Mouse (Mus musculus) urinary bladder, postnatal 25 days (tissue): ENCODE results near the gene Ccdc42.
A peak's percentile ranks its signal among the peaks of the same experiment; 100 is the strongest.

ENCODE experiments used
- DNase-seq: peaks from one replicate; pipeline ENCODE4 v3.0.0; 2022; ENCODE audit warnings: low spot score

Ccdc42 gene

GRCm38 (mm10) chr11:68586721-68587120 lies at the start of gene Ccdc42:
Gene Ccdc42, plus strand, starts transcription at chr11:68587021.
- no peak for DNase-seq

DNA sequence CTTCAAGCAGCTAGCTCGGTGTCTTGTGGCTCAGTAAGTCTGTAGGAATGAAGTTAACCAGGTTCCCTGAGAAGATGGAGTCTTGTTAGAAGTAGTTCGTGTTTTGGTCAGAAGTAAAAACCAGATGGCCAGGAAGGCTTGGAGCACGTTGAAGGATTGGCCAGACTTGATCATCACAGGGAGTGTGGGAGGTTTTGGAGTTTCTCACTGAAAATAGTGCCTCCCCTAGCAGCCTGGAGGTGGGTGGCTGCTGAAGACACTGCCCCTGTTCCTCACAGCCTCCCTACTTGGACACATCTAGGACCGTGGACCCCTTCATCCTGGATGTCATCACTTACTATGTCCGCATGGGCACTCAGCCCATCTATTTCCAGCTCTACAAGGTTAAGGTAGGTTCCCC lies 47.2 kb upstream of the Ccdc42 start:
- no peak for DNase-seq

DNA sequence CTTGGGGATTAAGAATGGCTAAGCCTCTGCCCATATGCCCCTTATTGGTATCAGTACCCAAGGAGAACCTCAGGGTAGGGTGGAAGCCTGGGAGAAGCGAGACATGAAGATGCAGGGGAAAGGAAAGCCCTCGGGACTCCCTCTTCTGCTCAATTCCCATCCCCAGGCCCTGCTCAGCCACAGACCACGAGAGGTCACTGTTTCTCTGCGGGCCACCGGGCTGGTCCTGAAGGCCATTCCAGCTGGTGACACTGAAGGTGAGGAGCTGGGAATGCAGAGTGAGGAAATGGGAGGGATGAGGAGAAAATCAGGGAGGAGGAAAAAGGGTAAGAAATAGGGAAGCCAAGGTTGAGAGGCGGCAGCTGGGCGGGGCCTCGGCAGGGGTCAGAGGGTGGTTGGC lies 42.3 kb upstream of the Ccdc42 start:
- no peak for DNase-seq

DNA sequence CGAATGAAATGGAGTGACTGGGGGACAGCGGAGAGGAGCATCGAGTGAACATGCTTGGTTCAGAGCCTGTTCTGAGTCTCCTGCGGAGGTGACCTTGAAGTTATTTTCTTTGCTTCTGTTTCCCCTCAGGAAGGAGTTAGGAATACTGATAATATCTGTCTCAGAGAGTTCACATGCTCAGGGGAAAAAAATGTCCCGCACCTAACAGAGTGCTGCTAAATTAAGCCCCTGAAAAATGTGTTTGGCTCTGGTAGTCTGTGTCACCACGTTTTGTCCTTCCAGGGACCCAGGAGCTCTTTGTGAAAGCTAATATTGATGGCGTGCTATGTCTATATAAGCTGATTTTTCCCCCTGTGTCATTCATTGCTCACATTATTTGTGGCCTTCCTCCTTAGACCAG lies 41.6 kb upstream of the Ccdc42 start:
- DNase-seq, result no peak

DNA sequence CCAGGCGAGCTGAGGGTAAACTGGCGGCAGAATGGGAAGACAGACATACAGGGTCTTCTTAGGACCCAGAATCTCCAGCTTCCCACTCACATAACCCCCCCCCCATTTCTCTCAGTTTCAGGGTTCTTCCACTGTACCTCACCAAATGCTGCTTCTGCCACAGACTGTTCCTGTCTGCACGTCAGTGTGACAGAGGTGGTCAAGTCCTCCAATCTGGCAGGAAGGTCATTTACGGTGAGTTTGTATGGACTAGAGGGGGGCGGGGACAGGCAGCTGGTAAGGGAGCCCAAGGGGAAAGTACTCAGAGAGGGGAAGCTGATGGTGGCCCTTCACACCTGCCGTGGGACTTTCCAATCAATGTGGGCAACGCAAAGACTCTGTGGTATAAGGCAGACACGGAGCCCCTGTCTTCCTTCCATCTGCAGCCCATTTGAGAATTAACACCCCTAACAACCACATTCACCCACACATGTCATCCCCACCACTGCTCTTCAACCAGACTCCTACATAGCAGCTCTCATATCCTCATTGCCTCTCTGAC lies 41.1 kb upstream of the Ccdc42 start:
- no peak for DNase-seq

GRCm38 (mm10) chr11:68547484-68547883 lies 39.3 kb upstream of the Ccdc42 start:
- no peak for DNase-seq

GRCm38 (mm10) chr11:68549597-68549996 lies 37.2 kb upstream of the Ccdc42 start:
- no peak for DNase-seq

- no peak for DNase-seq
These were observed 36.5 kb upstream of the Ccdc42 start for GRCm38 (mm10) chr11:68550358-68550757.

DNA sequence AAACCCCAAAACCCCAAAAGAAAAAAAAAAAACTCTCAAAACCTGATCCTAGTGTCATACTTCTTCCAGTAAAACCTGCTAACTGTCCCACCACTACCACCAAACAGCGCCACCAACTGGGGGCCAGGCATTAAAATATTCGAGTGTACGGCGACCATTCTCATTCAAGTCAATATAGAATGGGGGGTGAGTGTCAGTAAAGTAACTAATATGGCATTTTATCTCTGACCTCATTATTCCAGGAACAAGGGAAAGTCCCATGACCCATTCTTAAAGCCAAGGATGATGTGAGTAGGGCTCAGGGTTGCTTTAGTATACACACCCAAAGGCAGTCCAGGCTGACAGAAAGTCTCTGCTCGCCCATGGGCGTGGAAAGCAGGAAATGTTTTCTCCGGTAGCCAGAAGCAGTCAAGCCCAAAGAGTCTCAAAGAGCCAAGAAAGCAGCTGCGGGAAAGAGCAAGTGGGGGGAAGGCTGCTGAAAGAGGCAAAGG lies 32.8 kb upstream of the Ccdc42 start:
- no peak for DNase-seq

DNA sequence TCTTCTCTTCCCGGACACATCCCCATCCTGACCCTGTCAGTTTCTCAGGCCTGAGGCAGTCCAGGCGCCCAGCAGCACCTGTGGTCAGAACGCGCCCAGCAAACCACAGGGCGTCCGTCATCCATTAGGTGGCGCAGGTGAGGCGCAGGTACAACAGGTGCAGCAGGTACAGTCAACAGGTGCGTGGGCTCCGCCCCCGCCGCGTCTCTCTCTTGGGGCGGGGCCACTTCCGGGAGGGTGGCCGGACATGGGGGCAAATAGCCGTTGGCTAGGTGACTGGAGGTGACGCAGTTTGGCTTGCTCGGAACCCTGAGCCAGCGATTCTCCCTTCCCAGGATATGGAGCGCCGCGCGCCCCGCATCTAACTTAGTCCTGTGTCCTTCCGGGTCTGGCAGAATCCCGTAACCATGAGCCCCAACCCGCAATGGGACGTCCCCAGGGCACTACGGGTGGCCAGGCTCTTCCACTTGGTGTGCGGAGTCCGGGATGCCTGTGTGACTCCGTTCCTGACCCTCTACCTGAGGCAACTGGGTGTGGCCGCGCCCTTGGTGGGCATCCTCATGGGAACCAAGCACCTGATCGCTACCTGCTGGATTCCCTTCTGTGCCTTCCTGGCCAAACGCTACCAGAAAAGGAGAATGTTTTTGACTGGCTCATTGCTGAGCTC lies 30.8 kb upstream of the Ccdc42 start, which contains the start of gene Mfsd6l:
Gene Mfsd6l (plus strand): TSS at position 269 of the 667 bp plus-strand sequence.
- DNase-seq, result peak; percentile 72

GRCm38 (mm10) chr11:68559546-68559945 lies 27.3 kb upstream of the Ccdc42 start:
- DNase-seq, result no peak

GRCm38 (mm10) chr11:68561957-68562950 lies 24.6 kb upstream of the Ccdc42 start:
- DNase-seq, result no peak

GRCm38 (mm10) chr11:68564356-68565031 lies 22.3 kb upstream of the Ccdc42 start:
- no peak for DNase-seq

GRCm38 (mm10) chr11:68565032-68565429 lies 21.8 kb upstream of the Ccdc42 start:
- DNase-seq, result no peak

- peak; percentile 76 for DNase-seq
These were observed 20.3 kb upstream of the Ccdc42 start for GRCm38 (mm10) chr11:68566447-68567059.

DNA sequence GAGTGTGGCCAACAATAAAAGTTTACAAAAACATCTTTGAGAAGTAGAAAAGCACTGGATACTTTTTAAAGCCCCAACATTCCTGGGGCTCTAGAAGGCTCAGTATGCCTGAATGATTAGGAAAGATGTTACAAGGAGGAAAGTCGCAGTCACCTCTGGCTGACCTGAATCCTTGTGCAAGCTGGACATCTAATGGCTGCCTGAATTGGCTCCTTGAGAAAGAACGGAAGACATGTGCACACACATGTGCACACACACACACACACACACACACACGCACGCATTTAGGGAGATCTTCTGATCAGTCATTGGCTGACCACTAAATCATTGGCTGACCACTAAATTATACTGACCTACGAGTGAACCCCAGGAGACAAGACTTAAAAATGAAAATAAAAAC lies 16.0 kb upstream of the Ccdc42 start:
- DNase-seq, result no peak

DNA sequence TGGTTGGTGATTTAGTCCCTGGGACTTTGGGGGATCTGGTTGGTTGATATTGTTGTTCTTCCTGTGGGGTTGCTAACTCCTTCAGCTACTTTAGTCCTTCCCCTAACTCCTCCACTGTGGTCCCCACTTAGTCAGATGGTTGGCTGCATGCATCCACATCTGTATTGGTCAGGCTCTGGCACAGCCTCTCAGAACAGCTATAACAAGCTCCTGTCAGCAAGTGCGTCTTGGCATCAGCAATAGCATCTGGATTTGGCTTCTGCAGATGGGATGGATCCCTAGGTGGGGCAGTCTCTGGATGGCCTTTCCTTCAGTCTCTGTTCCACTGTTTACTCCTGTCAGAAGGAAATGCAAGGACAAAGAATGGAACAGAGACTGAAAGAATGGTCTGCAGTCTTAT lies 9.7 kb upstream of the Ccdc42 start:
- no peak for DNase-seq

GRCm38 (mm10) chr11:68579462-68579881 lies 7.3 kb upstream of the Ccdc42 start:
- DNase-seq, result no peak

GRCm38 (mm10) chr11:68580566-68580965 lies 6.3 kb upstream of the Ccdc42 start:
- DNase-seq, result no peak

GRCm38 (mm10) chr11:68583225-68583624 lies 3.6 kb upstream of the Ccdc42 start:
- DNase-seq, result no peak

DNA sequence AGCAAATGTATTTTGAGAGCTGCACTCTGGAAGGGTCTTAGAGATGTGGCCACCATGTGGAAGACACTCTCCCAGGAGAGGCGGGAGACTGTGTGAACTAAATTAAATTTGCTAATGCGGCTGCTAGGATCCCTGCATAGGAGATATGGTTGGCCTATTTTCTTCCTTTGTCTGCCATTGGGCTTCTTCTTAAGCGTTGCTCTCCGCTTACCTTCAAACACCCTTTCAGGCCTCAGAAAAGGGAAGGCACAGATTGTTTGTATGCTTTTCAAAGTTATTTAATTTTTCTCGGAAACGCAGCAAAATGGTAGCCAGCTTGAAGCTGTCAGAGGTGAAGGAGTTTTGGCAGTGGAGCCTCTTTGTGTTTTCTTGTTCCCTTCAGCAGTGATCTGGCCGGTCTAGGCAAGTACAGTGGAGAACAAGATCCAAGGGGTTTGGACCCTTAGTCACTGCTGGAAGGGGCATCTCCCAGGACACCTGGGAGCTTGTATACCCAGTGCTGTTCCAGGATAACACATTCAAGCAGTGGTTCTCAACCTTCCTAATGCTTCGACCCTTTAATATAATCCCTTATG lies 2.8 kb upstream of the Ccdc42 start:
- no peak for DNase-seq
